Mouse (Mus musculus) adrenal gland, adult 8-10 months (tissue): Measurements from ENCODE around the gene Akap5. TPM values are rescaled to one million over a fixed set of nuclear protein-coding genes. Genes with fewer than 3 reads are reported as not detected.
A peak's percentile ranks its signal among the peaks of the same experiment; 100 is the strongest.

Experiments used
- DNase-seq: peaks from one replicate; pipeline ENCODE4 v3.0.0; 2022
- total RNA-seq, 4 experiments: library from RNA; stranded (reverse); gene quantifications; 2 replicates each; pipeline ENCODE4 v1.2.4; 2022

The Akap5 gene
- total RNA-seq, result 1 to 10 TPM in 1 of 4 experiments, under 1 TPM in 3; 0.35 to 1.1 (median 0.63) TPM

GRCm38 (mm10) chr12:76324679-76325431, at the start of gene Akap5:
Gene Akap5, plus strand, starts transcription at chr12:76324891.
- peak; percentile 14 for DNase-seq

GRCm38 (mm10) chr12:76278209-76278608, 46.5 kb upstream of the Akap5 start:
- DNase-seq, result no peak

GRCm38 (mm10) chr12:76280556-76280955, 44.1 kb upstream of the Akap5 start:
- DNase-seq, result no peak

- DNase-seq, result peak; percentile 47
Measured at GRCm38 (mm10) chr12:76281111-76281660, 43.5 kb upstream of the Akap5 start.

- DNase-seq, result no peak
Measured at GRCm38 (mm10) chr12:76282132-76282531, 42.6 kb upstream of the Akap5 start.

- no peak for DNase-seq
Measured at GRCm38 (mm10) chr12:76282532-76283173, 42.0 kb upstream of the Akap5 start.

- no peak for DNase-seq
Measured at GRCm38 (mm10) chr12:76285418-76285817, 39.3 kb upstream of the Akap5 start.

GRCm38 (mm10) chr12:76287986-76288385, 36.7 kb upstream of the Akap5 start:
- no peak for DNase-seq

GRCm38 (mm10) chr12:76288494-76288893, 36.2 kb upstream of the Akap5 start:
- DNase-seq, result no peak

GRCm38 (mm10) chr12:76289428-76289827, 35.3 kb upstream of the Akap5 start:
- no peak for DNase-seq

GRCm38 (mm10) chr12:76290271-76290670, 34.4 kb upstream of the Akap5 start:
- DNase-seq, result no peak

GRCm38 (mm10) chr12:76293192-76293591, 31.5 kb upstream of the Akap5 start:
- DNase-seq, result peak; percentile 26

- DNase-seq, result no peak
Measured at GRCm38 (mm10) chr12:76297830-76298229, 26.9 kb upstream of the Akap5 start.

GRCm38 (mm10) chr12:76299361-76299906, 25.3 kb upstream of the Akap5 start:
- DNase-seq, result no peak

GRCm38 (mm10) chr12:76300367-76300766, 24.3 kb upstream of the Akap5 start:
- DNase-seq, result no peak

GRCm38 (mm10) chr12:76303474-76303873, 21.2 kb upstream of the Akap5 start:
- DNase-seq, result no peak

- DNase-seq, result no peak
Measured at GRCm38 (mm10) chr12:76304199-76304598, 20.5 kb upstream of the Akap5 start.

- DNase-seq, result no peak
Measured at GRCm38 (mm10) chr12:76305107-76305506, 19.6 kb upstream of the Akap5 start.

- DNase-seq, result no peak
Measured at GRCm38 (mm10) chr12:76306852-76307561, 17.7 kb upstream of the Akap5 start.

GRCm38 (mm10) chr12:76307964-76308363, 16.7 kb upstream of the Akap5 start:
- DNase-seq, result peak; percentile 9

- no peak for DNase-seq
Measured at GRCm38 (mm10) chr12:76308436-76308835, 16.3 kb upstream of the Akap5 start.

GRCm38 (mm10) chr12:76310007-76310406, 14.7 kb upstream of the Akap5 start:
- DNase-seq, result no peak

GRCm38 (mm10) chr12:76310633-76311032, 14.1 kb upstream of the Akap5 start:
- no peak for DNase-seq
